Mouse (Mus musculus): Measurements from ENCODE around the gene Ipmk. TPM values are rescaled to one million over a fixed set of nuclear protein-coding genes. Genes with fewer than 3 reads are reported as not detected.
"Not testable (repeated sequence)": the region's sequence is repeated elsewhere in the genome, so short reads cannot be mapped to it uniquely, and the experiment has no call there.

The Ipmk gene
- total RNA-seq, 4 experiments from 2014 or later: 15.1 to 20.6 (median 17.4) TPM

GRCm38 (mm10) chr10:71422047-71423037 lies 74.8 kb downstream of the Ipmk start:
- DNase-seq (ENCODE audit: low spot score): peak; percentile 33

GRCm38 (mm10) chr10:71426740-71427139 lies 79.2 kb downstream of the Ipmk start:
- DNase-seq (ENCODE audit: low spot score): no peak

GRCm38 (mm10) chr10:71427381-71427780 lies 79.8 kb downstream of the Ipmk start:
- DNase-seq (ENCODE audit: low spot score): no peak

- DNase-seq (ENCODE audit: low spot score): no peak
Measured at GRCm38 (mm10) chr10:71428246-71428864, 80.8 kb downstream of the Ipmk start.

GRCm38 (mm10) chr10:71430661-71431060 lies 83.1 kb downstream of the Ipmk start:
- no peak for DNase-seq (ENCODE audit: low spot score)

GRCm38 (mm10) chr10:71443086-71443485 lies 95.5 kb downstream of the Ipmk start:
- no peak for DNase-seq (ENCODE audit: low spot score)

- no peak for DNase-seq (ENCODE audit: low spot score)
Measured at GRCm38 (mm10) chr10:71447661-71448060, 100.1 kb downstream of the Ipmk start.

GRCm38 (mm10) chr10:71448284-71448683 lies 100.7 kb downstream of the Ipmk start:
- no peak for DNase-seq (ENCODE audit: low spot score)

GRCm38 (mm10) chr10:71455355-71455754 lies 107.8 kb downstream of the Ipmk start:
- DNase-seq (ENCODE audit: low spot score): no peak

- DNase-seq (ENCODE audit: low spot score): not testable (repeated sequence)
Measured at GRCm38 (mm10) chr10:71462371-71462770, 114.8 kb downstream of the Ipmk start.

- no peak for DNase-seq (ENCODE audit: low spot score)
Measured at GRCm38 (mm10) chr10:71464417-71464816, 116.9 kb downstream of the Ipmk start.

GRCm38 (mm10) chr10:71468315-71468714 lies 120.8 kb downstream of the Ipmk start:
- DNase-seq (ENCODE audit: low spot score): no peak

- no peak for DNase-seq (ENCODE audit: low spot score)
Measured at GRCm38 (mm10) chr10:71469751-71470150, 122.2 kb downstream of the Ipmk start.

GRCm38 (mm10) chr10:71472033-71472432 lies 124.5 kb downstream of the Ipmk start:
- no peak for DNase-seq (ENCODE audit: low spot score)

- no peak for DNase-seq (ENCODE audit: low spot score)
Measured at GRCm38 (mm10) chr10:71473590-71473989, 126.0 kb downstream of the Ipmk start.

GRCm38 (mm10) chr10:71476471-71477080 lies 129.0 kb downstream of the Ipmk start:
- DNase-seq (ENCODE audit: low spot score): no peak

- DNase-seq (ENCODE audit: low spot score): no peak
Measured at GRCm38 (mm10) chr10:71477147-71477546, 129.6 kb downstream of the Ipmk start.

- DNase-seq (ENCODE audit: low spot score): peak; percentile 31
Measured at GRCm38 (mm10) chr10:71479700-71480325, 132.2 kb downstream of the Ipmk start.
